Mouse (Mus musculus): ENCODE results near the gene Polr2a. TPM values are rescaled to one million over a fixed set of nuclear protein-coding genes. Genes with fewer than 3 reads are reported as not detected.
A peak's percentile ranks its signal among the peaks of the same experiment; 100 is the strongest.

The Polr2a gene
- polyA plus RNA-seq, 1 experiment from 2014 or later: 20.6 TPM

GRCm38 (mm10) chr11:69729063-69729462 is 29.4 kb downstream of the Polr2a start:
- Histone ChIP-seq H3K4me1 (ENCODE audit: control insufficient read depth, insufficient read depth, low read length) (no peaks in the 10 kb centered on the region), H3K27me3 (ENCODE audit: control insufficient read depth, insufficient read depth, low read length) (no peaks in the 10 kb centered on the region), H3K4me2 (ENCODE audit: low read depth, low read length) (no peak overlapping the region), H3K4me3 (replicated peaks; ENCODE audit: low read length) (no peak overlapping the region), H3K9me3 (replicated peaks; ENCODE audit: control insufficient read depth, low read length) (no peaks in the 10 kb centered on the region), H3K27ac (ENCODE audit: low read length) (no peak overlapping the region), H3K9ac (ENCODE audit: low read length) (no peak overlapping the region), H3K36me3 (ENCODE audit: control insufficient read depth, insufficient read depth, low read length) (0 out of 2 replicates have a peak, but pooled peaks cover 2% of the 10 kb centered on the region)
- 32% methylated on average over 3 of the region's 3 CpGs for WGBS
- no peak for ATAC-seq (ENCODE audit: insufficient read depth, low FRiP score)

- ATAC-seq (ENCODE audit: insufficient read depth, low FRiP score): no peak
- Histone ChIP-seq H3K4me1 (ENCODE audit: control insufficient read depth, insufficient read depth, low read length) (no peaks in the 10 kb centered on the region), H3K27ac (ENCODE audit: low read length) (no peak overlapping the region), H3K4me2 (ENCODE audit: low read depth, low read length) (no peak overlapping the region), H3K9me3 (replicated peaks; ENCODE audit: control insufficient read depth, low read length) (no peaks in the 10 kb centered on the region), H3K36me3 (ENCODE audit: control insufficient read depth, insufficient read depth, low read length) (no peaks in the 10 kb centered on the region), H3K9ac (ENCODE audit: low read length) (no peak overlapping the region), H3K4me3 (replicated peaks; ENCODE audit: low read length) (no peak overlapping the region), H3K27me3 (ENCODE audit: control insufficient read depth, insufficient read depth, low read length) (no peaks in the 10 kb centered on the region)
- 34% methylated on average over 5 of the region's 5 CpGs for WGBS
Measured at GRCm38 (mm10) chr11:69725951-69726350, 32.5 kb downstream of the Polr2a start.

GRCm38 (mm10) chr11:69723074-69723473 is 35.4 kb downstream of the Polr2a start:
- Histone ChIP-seq H3K9ac (ENCODE audit: low read length) (no peak overlapping the region), H3K4me2 (ENCODE audit: low read depth, low read length) (no peak overlapping the region), H3K27ac (ENCODE audit: low read length) (no peak overlapping the region), H3K36me3 (ENCODE audit: control insufficient read depth, insufficient read depth, low read length) (no peaks in the 10 kb centered on the region), H3K27me3 (ENCODE audit: control insufficient read depth, insufficient read depth, low read length) (no peaks in the 10 kb centered on the region), H3K4me1 (ENCODE audit: control insufficient read depth, insufficient read depth, low read length) (0 out of 2 replicates have a peak, but pooled peaks cover 3% of the 10 kb centered on the region), H3K4me3 (replicated peaks; ENCODE audit: low read length) (no peak overlapping the region), H3K9me3 (replicated peaks; ENCODE audit: control insufficient read depth, low read length) (no peaks in the 10 kb centered on the region)
- ATAC-seq (ENCODE audit: insufficient read depth, low FRiP score): no peak
- WGBS: 42% methylated on average over 2 of the region's 2 CpGs

DNA sequence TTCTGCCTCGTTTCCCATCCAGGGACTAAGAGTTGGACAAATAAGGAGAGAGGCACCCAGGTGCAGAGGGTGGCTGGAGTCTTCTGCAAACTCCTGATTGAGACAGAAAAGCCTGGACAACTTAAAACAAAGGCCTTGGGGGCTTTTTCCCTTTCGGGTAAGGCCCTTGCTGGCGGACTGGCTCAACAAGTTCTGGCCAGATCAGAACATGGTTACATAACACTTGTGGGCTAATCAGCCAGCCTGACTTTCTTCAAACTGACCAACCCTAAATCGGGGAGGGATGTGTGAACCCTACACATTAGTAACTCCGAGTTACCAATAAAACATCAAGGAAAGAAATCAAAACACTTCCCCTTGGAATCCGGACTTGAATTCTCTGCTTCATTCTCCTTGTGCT is 37.6 kb downstream of the Polr2a start:
- no peak overlapping the region for H3K27ac ChIP-seq (ENCODE audit: low read length)
- no peak for ATAC-seq (ENCODE audit: insufficient read depth, low FRiP score)
- no peak overlapping the region for H3K4me2 ChIP-seq (ENCODE audit: low read depth, low read length)
- H3K9me3 ChIP-seq (replicated peaks; ENCODE audit: control insufficient read depth, low read length): no peaks in the 10 kb centered on the region
- no peaks in the 10 kb centered on the region for H3K27me3 ChIP-seq (ENCODE audit: control insufficient read depth, insufficient read depth, low read length)
- H3K4me3 ChIP-seq (replicated peaks; ENCODE audit: low read length): no peak overlapping the region
- WGBS: 53% methylated on average over 6 of the region's 6 CpGs
- 0 out of 2 replicates have a peak, but pooled peaks cover 3% of the 10 kb centered on the region for H3K4me1 ChIP-seq (ENCODE audit: control insufficient read depth, insufficient read depth, low read length)
- no peak overlapping the region for H3K9ac ChIP-seq (ENCODE audit: low read length)
- H3K36me3 ChIP-seq (ENCODE audit: control insufficient read depth, insufficient read depth, low read length): no peaks in the 10 kb centered on the region

DNA sequence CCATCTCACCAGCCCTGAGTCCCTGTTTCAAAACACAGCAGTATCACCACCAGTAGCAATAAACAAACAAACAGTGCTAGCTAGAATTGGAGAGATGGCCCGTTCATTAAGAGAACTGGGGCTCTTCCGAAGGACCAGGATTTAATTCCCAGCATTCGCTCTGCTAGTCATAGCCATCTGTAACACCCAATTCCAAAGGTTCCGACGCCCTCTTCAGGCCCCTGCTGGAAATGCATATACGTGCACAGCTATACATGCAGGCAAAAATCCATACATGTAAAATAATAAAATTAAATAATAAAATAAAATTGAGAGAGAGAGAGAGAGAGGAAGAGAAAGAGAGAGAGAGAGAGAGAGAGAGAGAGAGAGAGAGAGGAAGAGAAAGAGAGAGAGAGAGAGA is 39.0 kb downstream of the Polr2a start:
- H3K4me3 ChIP-seq (replicated peaks; ENCODE audit: low read length): no peak overlapping the region
- no peak overlapping the region for H3K9ac ChIP-seq (ENCODE audit: low read length)
- H3K27me3 ChIP-seq (ENCODE audit: control insufficient read depth, insufficient read depth, low read length): no peaks in the 10 kb centered on the region
- no peak overlapping the region for H3K4me2 ChIP-seq (ENCODE audit: low read depth, low read length)
- H3K4me1 ChIP-seq (ENCODE audit: control insufficient read depth, insufficient read depth, low read length): 0 out of 2 replicates have a peak, but pooled peaks cover 3% of the 10 kb centered on the region
- no peaks in the 10 kb centered on the region for H3K9me3 ChIP-seq (replicated peaks; ENCODE audit: control insufficient read depth, low read length)
- ATAC-seq (ENCODE audit: insufficient read depth, low FRiP score): no peak
- H3K27ac ChIP-seq (ENCODE audit: low read length): no peak overlapping the region
- 69% methylated on average over 6 of the region's 6 CpGs for WGBS
- no peaks in the 10 kb centered on the region for H3K36me3 ChIP-seq (ENCODE audit: control insufficient read depth, insufficient read depth, low read length)

DNA sequence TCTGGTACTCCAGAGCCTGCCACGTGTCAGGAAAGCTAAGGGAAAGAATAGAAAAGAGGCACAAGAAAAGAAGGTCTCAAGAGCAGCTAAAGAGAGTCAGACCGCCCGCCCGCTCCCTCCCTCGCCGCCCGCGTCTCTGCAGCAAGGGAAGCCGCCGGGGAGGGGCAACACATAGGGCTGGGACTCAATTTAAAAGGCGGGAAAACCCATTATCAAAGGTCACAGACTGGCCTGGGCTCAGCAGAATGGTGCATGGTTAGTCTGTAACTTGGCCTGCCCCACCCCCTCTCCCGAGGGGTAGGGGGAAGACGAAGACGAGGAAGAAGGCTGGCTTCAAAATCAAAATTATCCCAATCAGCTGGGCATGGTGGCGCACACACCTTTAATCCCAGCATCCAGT is 39.8 kb downstream of the Polr2a start:
- no peak; the same call in 1 of the 2 replicates for ATAC-seq (ENCODE audit: insufficient read depth, low FRiP score)
- no peak overlapping the region for H3K27ac ChIP-seq (ENCODE audit: low read length)
- no peaks in the 10 kb centered on the region for H3K9me3 ChIP-seq (replicated peaks; ENCODE audit: control insufficient read depth, low read length)
- H3K4me2 ChIP-seq (ENCODE audit: low read depth, low read length): peak overlapping the region; percentile 24; the same call in 1 of the 2 replicates
- 0 out of 2 replicates have a peak, but pooled peaks cover 3% of the 10 kb centered on the region for H3K4me1 ChIP-seq (ENCODE audit: control insufficient read depth, insufficient read depth, low read length)
- no peaks in the 10 kb centered on the region for H3K36me3 ChIP-seq (ENCODE audit: control insufficient read depth, insufficient read depth, low read length)
- no peak overlapping the region for H3K4me3 ChIP-seq (replicated peaks; ENCODE audit: low read length)
- no peaks in the 10 kb centered on the region for H3K27me3 ChIP-seq (ENCODE audit: control insufficient read depth, insufficient read depth, low read length)
- WGBS: 22% methylated on average over 15 of the region's 15 CpGs
- H3K9ac ChIP-seq (ENCODE audit: low read length): no peak overlapping the region

GRCm38 (mm10) chr11:69716953-69717352 is 41.5 kb downstream of the Polr2a start:
- no peak overlapping the region for H3K4me2 ChIP-seq (ENCODE audit: low read depth, low read length)
- H3K27ac ChIP-seq (ENCODE audit: low read length): no peak overlapping the region
- H3K27me3 ChIP-seq (ENCODE audit: control insufficient read depth, insufficient read depth, low read length): no peaks in the 10 kb centered on the region
- no peaks in the 10 kb centered on the region for H3K9me3 ChIP-seq (replicated peaks; ENCODE audit: control insufficient read depth, low read length)
- H3K4me1 ChIP-seq (ENCODE audit: control insufficient read depth, insufficient read depth, low read length): 0 out of 2 replicates have a peak, but pooled peaks cover 3% of the 10 kb centered on the region
- H3K36me3 ChIP-seq (ENCODE audit: control insufficient read depth, insufficient read depth, low read length): no peaks in the 10 kb centered on the region
- no peak overlapping the region for H3K9ac ChIP-seq (ENCODE audit: low read length)
- H3K4me3 ChIP-seq (replicated peaks; ENCODE audit: low read length): no peak overlapping the region
- no peak for ATAC-seq (ENCODE audit: insufficient read depth, low FRiP score)
- WGBS: 69% methylated on average over 4 of the region's 4 CpGs

DNA sequence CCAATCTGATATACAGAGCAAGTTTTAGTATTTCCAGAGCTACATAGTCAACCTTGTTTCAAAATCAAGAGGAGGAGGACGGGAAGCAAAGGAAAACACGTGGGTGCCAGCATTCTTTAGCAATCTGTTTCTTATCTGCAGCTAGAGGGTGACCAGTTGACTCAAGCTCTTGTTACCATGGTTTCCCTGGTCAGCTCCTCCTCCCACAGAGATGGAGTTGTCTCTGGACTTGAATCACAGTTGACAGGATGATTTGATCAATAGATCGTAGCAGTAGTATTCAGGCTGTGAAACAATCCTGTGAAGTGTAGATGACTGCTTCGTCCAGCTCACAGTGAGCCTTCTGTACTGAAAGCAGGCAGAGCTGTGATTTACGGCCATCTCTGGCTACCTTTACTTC is 42.5 kb downstream of the Polr2a start:
- WGBS: 12% methylated on average over 5 of the region's 5 CpGs
- Histone ChIP-seq H3K27me3 (ENCODE audit: control insufficient read depth, insufficient read depth, low read length) (no peaks in the 10 kb centered on the region), H3K4me3 (replicated peaks; ENCODE audit: low read length) (no peak overlapping the region), H3K4me2 (ENCODE audit: low read depth, low read length) (no peak overlapping the region), H3K9ac (ENCODE audit: low read length) (no peak overlapping the region), H3K9me3 (replicated peaks; ENCODE audit: control insufficient read depth, low read length) (no peaks in the 10 kb centered on the region), H3K27ac (ENCODE audit: low read length) (no peak overlapping the region), H3K4me1 (ENCODE audit: control insufficient read depth, insufficient read depth, low read length) (0 out of 2 replicates have a peak, but pooled peaks cover 3% of the 10 kb centered on the region), H3K36me3 (ENCODE audit: control insufficient read depth, insufficient read depth, low read length) (no peaks in the 10 kb centered on the region)
- ATAC-seq (ENCODE audit: insufficient read depth, low FRiP score): no peak; the same call in 1 of the 2 replicates

GRCm38 (mm10) chr11:69715482-69715881 is 43.0 kb downstream of the Polr2a start:
- Histone ChIP-seq H3K4me1 (ENCODE audit: control insufficient read depth, insufficient read depth, low read length) (0 out of 2 replicates have a peak, but pooled peaks cover 3% of the 10 kb centered on the region), H3K27ac (ENCODE audit: low read length) (no peak overlapping the region), H3K27me3 (ENCODE audit: control insufficient read depth, insufficient read depth, low read length) (no peaks in the 10 kb centered on the region), H3K36me3 (ENCODE audit: control insufficient read depth, insufficient read depth, low read length) (no peaks in the 10 kb centered on the region), H3K4me2 (ENCODE audit: low read depth, low read length) (no peak overlapping the region), H3K9me3 (replicated peaks; ENCODE audit: control insufficient read depth, low read length) (no peaks in the 10 kb centered on the region), H3K4me3 (replicated peaks; ENCODE audit: low read length) (no peak overlapping the region), H3K9ac (ENCODE audit: low read length) (no peak overlapping the region)
- 56% methylated on average over 9 of the region's 9 CpGs for WGBS
- no peak for ATAC-seq (ENCODE audit: insufficient read depth, low FRiP score)
